Mouse (Mus musculus) T-cell, adult 66 days (primary cell): ENCODE data around the gene Tmco2. TPM values are rescaled to one million over a fixed set of nuclear protein-coding genes. Genes with fewer than 3 reads are reported as not detected.

Source experiments
- total RNA-seq, 2 experiments: library from RNA; stranded (reverse); gene quantifications; 3 replicates in 1 of 2; 4 replicates in 1 of 2; pipeline ENCODE4 v1.2.4; 2023

The Tmco2 gene
- total RNA-seq, result not detected

DNA sequence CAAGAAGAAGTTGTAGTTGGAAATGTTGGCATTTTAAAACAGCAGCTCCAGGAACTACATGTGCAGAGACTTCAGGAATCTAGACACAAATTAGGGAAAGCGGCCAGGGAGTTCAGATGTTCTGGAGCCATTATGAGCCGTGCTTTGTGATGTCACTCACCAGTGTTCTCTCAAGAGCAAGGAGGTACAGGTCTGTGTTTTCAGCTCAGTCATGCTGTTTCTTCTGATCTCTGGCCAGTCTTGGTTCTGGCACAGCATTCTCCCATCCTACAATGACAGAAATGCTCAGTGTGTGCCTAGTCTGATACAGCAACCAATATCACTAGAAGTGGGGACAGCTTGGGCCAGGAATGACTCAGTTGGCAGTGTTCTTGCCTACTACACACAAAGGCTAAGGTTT is at the start of gene Tmco2:
Gene Tmco2, minus strand, starts transcription at position 101 of the 400 bp plus-strand sequence.

DNA sequence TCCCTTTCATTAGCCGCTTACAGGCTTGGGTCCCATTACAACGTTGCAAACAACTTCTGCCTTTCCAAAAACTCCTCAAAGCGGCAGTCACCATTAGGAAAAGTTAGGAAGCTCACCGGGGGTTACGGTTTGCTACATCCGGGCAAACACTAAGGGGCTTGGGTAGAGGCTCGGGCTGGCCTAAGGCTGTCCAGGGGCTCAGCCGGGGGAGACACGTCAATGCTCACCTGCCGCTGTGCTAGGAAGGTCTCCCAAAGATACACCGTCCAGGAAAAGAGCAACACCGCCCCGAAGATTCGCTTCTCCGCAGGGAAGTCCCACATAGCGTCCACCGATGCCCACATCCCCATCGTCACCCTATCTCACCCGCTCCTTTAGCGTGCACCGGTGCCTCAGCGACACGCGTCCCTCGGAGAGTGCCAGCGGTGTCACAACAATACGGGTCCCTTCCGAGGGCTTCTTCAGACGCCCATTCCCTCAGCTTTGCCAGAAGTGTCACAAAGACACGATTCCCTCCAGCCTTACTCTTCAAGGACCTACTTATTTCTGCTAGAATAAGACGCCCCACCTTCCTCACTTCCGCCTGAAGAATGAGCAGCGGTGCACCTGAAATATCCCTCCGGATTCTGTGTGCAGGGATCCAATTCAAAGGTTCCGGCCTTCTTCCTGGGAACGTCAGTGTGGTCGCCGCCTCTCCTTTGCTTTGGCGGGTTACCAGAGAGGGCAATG is 11.2 kb downstream of the Tmco2 start, which contains the start of gene Zmpste24:
Gene Zmpste24, minus strand, starts transcription at position 592 of the 729 bp plus-strand sequence.

Other genes with a start within 250 kb of the Tmco2 start
- gene Exo5, start 184.2 kb downstream of the Tmco2 start, total RNA-seq, result 10 to 100 TPM in 1 of 2 experiments, 1 to 10 TPM in 1; 9.1 to 10.0 TPM
- gene Zfp69, start 157.5 kb downstream of the Tmco2 start, total RNA-seq, result 1 to 10 TPM; 6.6 to 7.9 TPM
- 100 to 1,000 TPM; 173 to 197 TPM for gene Smap2, start 92.0 kb downstream of the Tmco2 start, total RNA-seq
- not detected for gene Col9a2, start 69.8 kb downstream of the Tmco2 start, total RNA-seq
- gene Zmpste24, start 11.0 kb downstream of the Tmco2 start, total RNA-seq, result 10 to 100 TPM; 25.6 to 31.5 TPM
- 10 to 100 TPM; 64.1 to 75.7 TPM for gene Rlf, start 105.9 kb upstream of the Tmco2 start, total RNA-seq
- not detected for gene Gm12888, start 215.7 kb upstream of the Tmco2 start, total RNA-seq